Mouse (Mus musculus): ENCODE data around the gene Csrnp2. TPM values are rescaled to one million over a fixed set of nuclear protein-coding genes. Genes with fewer than 3 reads are reported as not detected.

The Csrnp2 gene
- polyA plus RNA-seq, 1 experiment = 2.8 TPM

GRCm38 (mm10) chr15:100485576-100485975 is 9.7 kb downstream of the Csrnp2 start:
- DNase-seq = peak; percentile 17
- H3K4me1 ChIP-seq (ENCODE audit: control insufficient read depth, insufficient read depth, low read length) = no peaks in the 10 kb centered on the region
- 68% methylated on average over 3 of the region's 3 CpGs for WGBS
- no peak for TF ChIP-seq CTCF (IDR thresholded peaks at IDR 0.05; ENCODE audit: insufficient read depth, low read length)
- no peak for TF ChIP-seq POLR2A (IDR thresholded peaks at IDR 0.05; ENCODE audit: borderline replicate concordance, extremely low read depth, low read depth, low read length)
- H3K4me3 ChIP-seq (replicated peaks; ENCODE audit: extremely low read depth, low read depth, low read length) = no peak overlapping the region

- TF ChIP-seq POLR2A (IDR thresholded peaks at IDR 0.05; ENCODE audit: borderline replicate concordance, extremely low read depth, low read depth, low read length) (no peak), CTCF (IDR thresholded peaks at IDR 0.05; ENCODE audit: insufficient read depth, low read length) (no peak)
- no peak for DNase-seq
- 76% methylated on average over 4 of the region's 4 CpGs for WGBS
- H3K4me1 ChIP-seq (ENCODE audit: control insufficient read depth, insufficient read depth, low read length) = no peaks in the 10 kb centered on the region
- no peak overlapping the region for H3K4me3 ChIP-seq (replicated peaks; ENCODE audit: extremely low read depth, low read depth, low read length)
Observed at GRCm38 (mm10) chr15:100478925-100479324, 16.4 kb downstream of the Csrnp2 start.

- no peak for DNase-seq
- WGBS = 67% methylated on average over 10 of the region's 10 CpGs
- no peak overlapping the region for H3K4me3 ChIP-seq (replicated peaks; ENCODE audit: extremely low read depth, low read depth, low read length)
- TF ChIP-seq CTCF (IDR thresholded peaks at IDR 0.05; ENCODE audit: insufficient read depth, low read length) (no peak), POLR2A (IDR thresholded peaks at IDR 0.05; ENCODE audit: borderline replicate concordance, extremely low read depth, low read depth, low read length) (no peak)
- H3K4me1 ChIP-seq (ENCODE audit: control insufficient read depth, insufficient read depth, low read length) = no peaks in the 10 kb centered on the region
Observed at GRCm38 (mm10) chr15:100478351-100478750, 16.9 kb downstream of the Csrnp2 start.

- TF ChIP-seq CTCF (IDR thresholded peaks at IDR 0.05; ENCODE audit: insufficient read depth, low read length) (no peak), POLR2A (IDR thresholded peaks at IDR 0.05; ENCODE audit: borderline replicate concordance, extremely low read depth, low read depth, low read length) (no peak)
- 70% methylated on average over 7 of the region's 7 CpGs for WGBS
- H3K4me1 ChIP-seq (ENCODE audit: control insufficient read depth, insufficient read depth, low read length) = peaks cover 4% of the 10 kb centered on the region
- no peak for DNase-seq
- H3K4me3 ChIP-seq (replicated peaks; ENCODE audit: extremely low read depth, low read depth, low read length) = no peak overlapping the region
Observed at GRCm38 (mm10) chr15:100473926-100474503, 21.3 kb downstream of the Csrnp2 start.

GRCm38 (mm10) chr15:100470037-100470436 is 25.3 kb downstream of the Csrnp2 start:
- 58% methylated on average over 10 of the region's 10 CpGs for WGBS
- DNase-seq = no peak
- TF ChIP-seq CTCF (IDR thresholded peaks at IDR 0.05; ENCODE audit: insufficient read depth, low read length) (no peak), POLR2A (IDR thresholded peaks at IDR 0.05; ENCODE audit: borderline replicate concordance, extremely low read depth, low read depth, low read length) (no peak)
- Histone ChIP-seq H3K4me1 (ENCODE audit: control insufficient read depth, insufficient read depth, low read length) (peaks cover 8% of the 10 kb centered on the region), H3K4me3 (replicated peaks; ENCODE audit: extremely low read depth, low read depth, low read length) (no peak overlapping the region)

GRCm38 (mm10) chr15:100469189-100469545 is 26.1 kb downstream of the Csrnp2 start:
- Histone ChIP-seq H3K4me3 (replicated peaks; ENCODE audit: extremely low read depth, low read depth, low read length) (peak overlapping the region; percentile 89), H3K4me1 (ENCODE audit: control insufficient read depth, insufficient read depth, low read length) (peaks cover 8% of the 10 kb centered on the region)
- TF ChIP-seq POLR2A (IDR thresholded peaks at IDR 0.05; ENCODE audit: borderline replicate concordance, extremely low read depth, low read depth, low read length) (no peak), CTCF (IDR thresholded peaks at IDR 0.05; ENCODE audit: insufficient read depth, low read length) (no peak)
- whole genome bisulfite sequencing = under 1% methylated on average over 19 of the region's 19 CpGs
- no peak for DNase-seq

GRCm38 (mm10) chr15:100468295-100469188 is 26.7 kb downstream of the Csrnp2 start, which contains the start of gene Letmd1:
Letmd1 (plus strand) TSS chr15:100469023.
- WGBS = 2% methylated on average over 84 of the region's 84 CpGs
- peak within 1 kb of the TSS; percentile 93 for H3K4me3 ChIP-seq (replicated peaks; ENCODE audit: extremely low read depth, low read depth, low read length)
- peak; percentile 67 for TF ChIP-seq POLR2A (IDR thresholded peaks at IDR 0.05; ENCODE audit: borderline replicate concordance, extremely low read depth, low read depth, low read length)
- TF ChIP-seq CTCF (IDR thresholded peaks at IDR 0.05; ENCODE audit: insufficient read depth, low read length) = peak; percentile 35; the same call in 1 of the 2 replicates
- peak; percentile 84 for DNase-seq
- H3K4me1 ChIP-seq (ENCODE audit: control insufficient read depth, insufficient read depth, low read length) = peaks cover 8% of the 10 kb centered on the region

GRCm38 (mm10) chr15:100467738-100468137 is 27.6 kb downstream of the Csrnp2 start:
- no peak for DNase-seq
- Histone ChIP-seq H3K4me3 (replicated peaks; ENCODE audit: extremely low read depth, low read depth, low read length) (no peak overlapping the region), H3K4me1 (ENCODE audit: control insufficient read depth, insufficient read depth, low read length) (peaks cover 8% of the 10 kb centered on the region)
- WGBS = 37% methylated on average over 8 of the region's 8 CpGs
- TF ChIP-seq POLR2A (IDR thresholded peaks at IDR 0.05; ENCODE audit: borderline replicate concordance, extremely low read depth, low read depth, low read length) (no peak), CTCF (IDR thresholded peaks at IDR 0.05; ENCODE audit: insufficient read depth, low read length) (no peak)

- DNase-seq = no peak
- TF ChIP-seq POLR2A (IDR thresholded peaks at IDR 0.05; ENCODE audit: borderline replicate concordance, extremely low read depth, low read depth, low read length) (no peak), CTCF (IDR thresholded peaks at IDR 0.05; ENCODE audit: insufficient read depth, low read length) (no peak)
- H3K4me1 ChIP-seq (ENCODE audit: control insufficient read depth, insufficient read depth, low read length) = peaks cover 8% of the 10 kb centered on the region
- WGBS = 77% methylated on average over 2 of the region's 2 CpGs
- H3K4me3 ChIP-seq (replicated peaks; ENCODE audit: extremely low read depth, low read depth, low read length) = no peak overlapping the region
Observed at GRCm38 (mm10) chr15:100465432-100465831, 29.9 kb downstream of the Csrnp2 start.
